Mouse (Mus musculus) hindbrain, embryonic 14.5 days (tissue): ENCODE data around the gene Slc26a8. TPM values are rescaled to one million over a fixed set of nuclear protein-coding genes. Genes with fewer than 3 reads are reported as not detected.
"Not testable (repeated sequence)": the region's sequence is repeated elsewhere in the genome, so short reads cannot be mapped to it uniquely, and the experiment has no call there.

ENCODE experiments used
- ATAC-seq: fragments of 200-750 bp; cut with Nextera tagmentation; 2 replicates; pipeline ENCODE4 v1.8.0; 2017; ENCODE audit warnings: moderate number of reproducible peaks, mild to moderate bottlenecking, moderate TSS enrichment, moderate library complexity; ENCODE audit not compliant: low FRiP score
- DNase-seq: peaks from one replicate; pipeline ENCODE4 v3.0.0-alpha.2; 2015; ENCODE audit warnings: low spot score
- H3K27ac ChIP-seq: fragments of 300-500 bp; sonication (generic); 2 replicates; pipeline ENCODE4 v1.5.1; 2014; ENCODE audit warnings: mild to moderate bottlenecking, moderate library complexity
- H3K27me3 ChIP-seq: fragments of 300-500 bp; sonication (generic); 2 replicates; pipeline ENCODE4 v1.6.1; 2014; ENCODE audit warnings: mild to moderate bottlenecking, low read length, mixed read lengths; ENCODE audit not compliant: control insufficient read depth, insufficient read depth
- H3K36me3 ChIP-seq: fragments of 300-500 bp; sonication (generic); replicated peaks from 2 replicates; pipeline ENCODE4 v1.6.1; 2014; ENCODE audit not compliant: control insufficient read depth, insufficient read depth
- H3K4me1 ChIP-seq: fragments of 300-500 bp; sonication (generic); replicated peaks from 2 replicates; pipeline ENCODE4 v1.6.1; 2014; ENCODE audit warnings: antibody characterized with exemption, low read length, mixed read lengths; ENCODE audit not compliant: control insufficient read depth, insufficient read depth
- H3K4me2 ChIP-seq: fragments of 300-500 bp; sonication (generic); replicated peaks from 2 replicates; pipeline ENCODE4 v1.6.1; 2014; ENCODE audit warnings: mild to moderate bottlenecking, moderate library complexity
- H3K4me3 ChIP-seq: fragments of 300-500 bp; sonication (generic); replicated peaks from 2 replicates; pipeline ENCODE4 v1.5.1; 2014; ENCODE audit warnings: mild to moderate bottlenecking, low read length
- H3K9ac ChIP-seq: fragments of 300-500 bp; sonication (generic); 2 replicates; pipeline ENCODE4 v1.6.1; 2014
- H3K9me3 ChIP-seq: fragments of 300-500 bp; sonication (generic); 2 replicates; pipeline ENCODE4 v1.6.1; 2016; ENCODE audit warnings: low read length; ENCODE audit not compliant: control insufficient read depth
- WGBS: fragments of 180-500 bp; shearing (Covaris S2); extraction: QIAGEN DNeasy Blood & Tissue Kit; methylation state at CpG from one replicate; pipeline ENCODE4 v1.1.7; 2014; 5-methylcytosine and 5-hydroxymethylcytosine counted together
- polyA plus RNA-seq: library from polyadenylated mRNA; unstranded; fragments of >200 nt; fragmentation: Nextera tagmentation; extraction: Ambion mirVana; gene quantifications from 2 replicates; pipeline ENCODE4 v1.2.1, GENCODE M21; 2014

The Slc26a8 gene
- polyA plus RNA-seq, result 1.8 and 2.3 TPM in 2 replicates

GRCm38 (mm10) chr17:28689586-28690283 is at the start of gene Slc26a8:
Slc26a8 (minus strand) TSS chr17:28690233.
- ATAC-seq (no peak), DNase-seq (peak; percentile 40)
- peaks cover 15% of the 10 kb centered on the region for H3K4me1 ChIP-seq
- H3K27me3 ChIP-seq, result peaks cover 9% of the 10 kb centered on the region
- peak within 1 kb of the TSS; percentile 77 for H3K4me2 ChIP-seq
- peak within 1 kb of the TSS; percentile 99 for H3K4me3 ChIP-seq
- no peaks in the 10 kb centered on the region for H3K9me3 ChIP-seq
- no peaks in the 10 kb centered on the region for H3K36me3 ChIP-seq
- peak within 1 kb of the TSS; percentile 97 for H3K9ac ChIP-seq
- peak within 1 kb of the TSS; percentile 96 for H3K27ac ChIP-seq
- 10% methylated on average over 40 of the region's 40 CpGs for WGBS

GRCm38 (mm10) chr17:28739244-28739643 is 49.2 kb upstream of the Slc26a8 start:
- no peaks in the 10 kb centered on the region for H3K4me1 ChIP-seq
- no peak overlapping the region for H3K9ac ChIP-seq
- H3K9me3 ChIP-seq, result no peaks in the 10 kb centered on the region
- ATAC-seq (no peak), DNase-seq (no peak)
- no peak overlapping the region for H3K4me3 ChIP-seq
- 98% methylated on average over 6 of the region's 6 CpGs for WGBS
- peaks cover 75% of the 10 kb centered on the region for H3K36me3 ChIP-seq
- H3K4me2 ChIP-seq, result no peak overlapping the region
- no peaks in the 10 kb centered on the region for H3K27me3 ChIP-seq
- no peak overlapping the region for H3K27ac ChIP-seq

- DNase-seq (no peak), ATAC-seq (no peak)
- no peaks in the 10 kb centered on the region for H3K9me3 ChIP-seq
- 95% methylated on average over 4 of the region's 4 CpGs for WGBS
- peaks cover 62% of the 10 kb centered on the region for H3K36me3 ChIP-seq
- H3K4me2 ChIP-seq, result no peak overlapping the region
- no peak overlapping the region for H3K4me3 ChIP-seq
- no peak overlapping the region for H3K9ac ChIP-seq
- H3K27me3 ChIP-seq, result no peaks in the 10 kb centered on the region
- no peaks in the 10 kb centered on the region for H3K4me1 ChIP-seq
- no peak overlapping the region for H3K27ac ChIP-seq
Observed at GRCm38 (mm10) chr17:28737973-28738372, 47.9 kb upstream of the Slc26a8 start.

GRCm38 (mm10) chr17:28736486-28736885 is 46.5 kb upstream of the Slc26a8 start:
- 67% methylated on average over 4 of the region's 4 CpGs for WGBS
- no peaks in the 10 kb centered on the region for H3K27me3 ChIP-seq
- H3K4me1 ChIP-seq, result no peaks in the 10 kb centered on the region
- H3K4me2 ChIP-seq, result no peak overlapping the region
- H3K36me3 ChIP-seq, result peaks cover 61% of the 10 kb centered on the region
- ATAC-seq, result no peak
- no peak overlapping the region for H3K4me3 ChIP-seq
- no peak for DNase-seq
- H3K9ac ChIP-seq, result no peak overlapping the region
- H3K9me3 ChIP-seq, result no peaks in the 10 kb centered on the region
- H3K27ac ChIP-seq, result no peak overlapping the region

GRCm38 (mm10) chr17:28735317-28736105 is 45.5 kb upstream of the Slc26a8 start:
- H3K27me3 ChIP-seq, result no peaks in the 10 kb centered on the region
- WGBS, result 92% methylated on average over 6 of the region's 6 CpGs
- peaks cover 60% of the 10 kb centered on the region for H3K36me3 ChIP-seq
- no peak overlapping the region for H3K27ac ChIP-seq
- H3K4me2 ChIP-seq, result no peak overlapping the region
- no peak overlapping the region for H3K4me3 ChIP-seq
- ATAC-seq, result no peak
- no peaks in the 10 kb centered on the region for H3K4me1 ChIP-seq
- DNase-seq, result no peak
- H3K9ac ChIP-seq, result no peak overlapping the region
- H3K9me3 ChIP-seq, result no peaks in the 10 kb centered on the region

GRCm38 (mm10) chr17:28727511-28727910 is 37.5 kb upstream of the Slc26a8 start:
- WGBS, result 91% methylated on average over 11 of the region's 11 CpGs
- not testable (repeated sequence) for H3K9ac ChIP-seq, ATAC-seq, H3K27ac ChIP-seq, H3K4me1 ChIP-seq, H3K27me3 ChIP-seq, H3K4me3 ChIP-seq, H3K4me2 ChIP-seq, DNase-seq, H3K9me3 ChIP-seq
- peaks cover 93% of the 10 kb centered on the region for H3K36me3 ChIP-seq

GRCm38 (mm10) chr17:28725783-28726182 is 35.8 kb upstream of the Slc26a8 start, which contains the start of gene AC170998.1:
AC170998.1 (plus strand) TSS chr17:28726083.
- no peak within 1 kb of the TSS for H3K9ac ChIP-seq
- 95% methylated on average over 4 of the region's 4 CpGs for WGBS
- H3K4me3 ChIP-seq, result no peak within 1 kb of the TSS
- H3K9me3 ChIP-seq, result no peaks in the 10 kb centered on the region
- H3K4me2 ChIP-seq, result no peak within 1 kb of the TSS
- peaks cover 85% of the 10 kb centered on the region for H3K36me3 ChIP-seq
- DNase-seq, result no peak
- H3K27me3 ChIP-seq, result no peaks in the 10 kb centered on the region
- no peak within 1 kb of the TSS for H3K27ac ChIP-seq
- ATAC-seq, result no peak
- no peaks in the 10 kb centered on the region for H3K4me1 ChIP-seq

- 67% methylated on average over 3 of the region's 3 CpGs for WGBS
- Histone ChIP-seq H3K4me1 (no peaks in the 10 kb centered on the region), H3K9ac (no peak overlapping the region), H3K36me3 (peaks cover 59% of the 10 kb centered on the region), H3K4me3 (no peak overlapping the region), H3K27ac (no peak overlapping the region), H3K27me3 (no peaks in the 10 kb centered on the region), H3K4me2 (no peak overlapping the region), H3K9me3 (no peaks in the 10 kb centered on the region)
- DNase-seq, result no peak
- ATAC-seq, result no peak
Observed at GRCm38 (mm10) chr17:28717535-28717934, 27.5 kb upstream of the Slc26a8 start.

- no peak for ATAC-seq
- Histone ChIP-seq H3K36me3 (peaks cover 51% of the 10 kb centered on the region), H3K9ac (no peak overlapping the region), H3K27me3 (no peaks in the 10 kb centered on the region), H3K27ac (no peak overlapping the region), H3K4me2 (no peak overlapping the region), H3K4me3 (no peak overlapping the region), H3K4me1 (no peaks in the 10 kb centered on the region), H3K9me3 (no peaks in the 10 kb centered on the region)
- WGBS, result 70% methylated on average over 7 of the region's 7 CpGs
- DNase-seq, result no peak
Observed at GRCm38 (mm10) chr17:28715832-28716548, 26.0 kb upstream of the Slc26a8 start.
